Mouse (Mus musculus) lung, adult 2 months (tissue): Measurements from ENCODE around the gene 2810006K23Rik. TPM values are rescaled to one million over a fixed set of nuclear protein-coding genes. Genes with fewer than 3 reads are reported as not detected.
"Not testable (repeated sequence)": the region's sequence is repeated elsewhere in the genome, so short reads cannot be mapped to it uniquely, and the experiment has no call there.

Source experiments
- DNase-seq: peaks from one replicate; pipeline ENCODE4 v3.0.0; 2022
- H3K4me1 ChIP-seq: fragments of 200-500 bp; 2 replicates; pipeline ENCODE4 v1.6.1; 2011; ENCODE audit warnings: low read length; ENCODE audit not compliant: control insufficient read depth, insufficient read depth
- H3K4me3 ChIP-seq: fragments of 200-500 bp; replicated peaks from 2 replicates; pipeline ENCODE3; 2011; ENCODE audit warnings: low read depth, mild to moderate bottlenecking, control low read depth, low read length; ENCODE audit errors: extremely low read depth
- CTCF ChIP-seq: fragments of 200-500 bp; IDR thresholded peaks from 2 replicates; pipeline ENCODE4 v1.5.1; 2011; ENCODE audit warnings: mild to moderate bottlenecking, low read length, control low read depth; ENCODE audit not compliant: insufficient read depth
- POLR2A ChIP-seq: fragments of 200-500 bp; IDR thresholded peaks from 2 replicates; pipeline ENCODE4 v1.6.1; 2011; ENCODE audit warnings: low read depth, mild to moderate bottlenecking, control low read depth, low read length, borderline replicate concordance; ENCODE audit errors: extremely low read depth
- WGBS: fragments of 180-500 bp; shearing (Covaris S2); methylation state at CpG from one replicate; pipeline ENCODE4 v1.1.7; 2018; 5-methylcytosine and 5-hydroxymethylcytosine counted together
- polyA plus RNA-seq: library from polyadenylated mRNA; depleted of rRNA; stranded (reverse); fragments of >200 nt; gene quantifications from 2 replicates; pipeline ENCODE4 v1.2.3, GENCODE M21; 2012

2810006K23Rik gene
- polyA plus RNA-seq, 1 experiment, result 3.7 TPM

DNA sequence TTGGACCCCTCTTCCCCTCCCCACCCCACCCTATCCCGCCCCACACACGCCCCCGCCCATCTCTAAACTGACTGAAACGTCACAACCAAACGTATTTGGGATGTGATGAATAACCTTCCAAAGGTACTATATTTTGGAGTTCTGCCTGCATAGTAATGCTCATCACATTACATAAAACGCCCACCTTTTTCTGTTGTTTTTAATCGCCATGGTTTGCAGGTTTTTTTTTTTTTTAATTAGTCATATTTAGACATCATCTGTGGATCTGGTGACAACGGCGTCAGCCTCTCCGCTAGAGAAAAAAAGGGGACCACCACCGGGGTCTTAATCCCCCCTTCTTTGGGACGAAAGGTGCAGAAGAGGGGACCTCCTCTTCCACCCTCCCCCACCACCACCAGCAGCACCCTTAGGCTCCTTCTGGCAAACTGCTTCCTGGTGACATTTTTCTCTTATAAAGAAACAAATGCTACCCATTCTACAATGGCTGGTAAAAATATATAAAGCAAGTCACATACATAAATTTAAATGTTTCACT, 27.6 kb downstream of the 2810006K23Rik start:
- Histone ChIP-seq H3K4me3 (no peak overlapping the region), H3K4me1 (peaks cover 14% of the 10 kb centered on the region)
- WGBS, result 9% methylated on average over 12 of the region's 12 CpGs
- TF ChIP-seq POLR2A (no peak), CTCF (no peak)
- DNase-seq, result no peak

DNA sequence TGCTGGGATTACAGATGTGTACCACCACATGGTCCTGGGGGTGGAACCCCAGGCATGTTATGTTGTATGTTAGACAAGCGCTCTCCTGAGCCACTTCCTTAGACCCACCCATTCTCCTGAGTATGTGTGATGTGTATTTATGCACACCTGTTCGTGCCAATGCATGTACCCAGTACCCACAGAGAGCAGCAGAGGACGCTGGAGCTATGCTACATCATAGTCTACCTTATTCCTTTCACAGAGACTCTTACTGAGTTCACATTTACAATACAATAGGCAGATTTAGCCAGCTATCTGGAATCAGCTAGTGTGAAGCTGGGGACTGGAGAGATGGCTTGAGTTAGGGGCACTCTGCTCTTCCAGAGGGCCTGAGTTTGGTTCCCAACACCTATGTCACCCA, 28.8 kb downstream of the 2810006K23Rik start:
- TF ChIP-seq POLR2A (no peak), CTCF (peak; percentile 10; the same call in 1 of the 2 replicates)
- H3K4me1 ChIP-seq, result peaks cover 7% of the 10 kb centered on the region
- H3K4me3 ChIP-seq, result no peak overlapping the region
- WGBS, result 35% methylated on average over 3 of the region's 3 CpGs
- DNase-seq, result no peak

DNA sequence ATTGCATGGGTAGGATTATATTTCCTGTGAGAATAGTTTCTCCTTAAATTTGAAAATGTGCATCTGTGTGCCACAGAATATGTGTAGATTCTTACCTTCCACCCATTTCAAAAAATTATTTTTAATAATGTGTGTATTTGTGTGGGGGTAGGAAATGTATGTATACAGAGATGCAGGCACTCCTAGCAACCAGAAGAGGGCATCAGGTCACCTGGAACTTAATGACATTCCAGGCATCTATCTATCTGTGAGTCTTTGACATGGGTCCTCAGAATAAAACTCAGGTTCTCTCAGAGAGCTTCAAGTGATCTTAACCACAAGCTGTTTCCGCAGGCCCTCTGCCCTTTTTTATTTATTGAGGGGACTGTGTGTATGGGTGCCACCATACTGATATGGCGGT, 31.8 kb downstream of the 2810006K23Rik start:
- TF ChIP-seq POLR2A (no peak), CTCF (no peak)
- no peak overlapping the region for H3K4me3 ChIP-seq
- DNase-seq, result no peak
- H3K4me1 ChIP-seq, result no peaks in the 10 kb centered on the region
- WGBS, result 79% methylated on average over 2 of the region's 2 CpGs

DNA sequence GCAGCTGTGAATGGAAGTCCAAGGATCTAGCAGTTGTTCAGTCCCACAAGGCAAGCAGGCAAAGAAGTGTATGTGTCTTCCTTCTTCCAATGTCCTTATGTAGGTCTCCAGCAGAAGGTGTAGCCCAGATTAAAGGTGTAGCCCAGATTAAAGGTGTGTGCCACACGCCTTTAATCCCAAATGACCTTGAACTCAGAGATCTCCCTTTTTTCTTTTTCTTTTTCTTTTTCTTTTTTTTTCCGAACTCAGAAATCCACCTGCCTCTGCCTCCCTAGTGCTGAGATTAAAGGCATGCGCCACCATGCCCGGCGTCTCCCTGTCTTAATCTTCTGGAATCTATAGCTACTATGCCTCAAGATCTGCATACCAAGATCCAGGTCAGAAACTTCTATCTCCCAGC, 35.1 kb downstream of the 2810006K23Rik start, which contains the start of gene Cdk2ap1:
Cdk2ap1 (minus strand) TSS at position 101 of the 400 bp plus-strand sequence.
- DNase-seq, H3K4me1 ChIP-seq, H3K4me3 ChIP-seq: not testable (repeated sequence)
- WGBS, result 90% methylated on average over 5 of the region's 5 CpGs

DNA sequence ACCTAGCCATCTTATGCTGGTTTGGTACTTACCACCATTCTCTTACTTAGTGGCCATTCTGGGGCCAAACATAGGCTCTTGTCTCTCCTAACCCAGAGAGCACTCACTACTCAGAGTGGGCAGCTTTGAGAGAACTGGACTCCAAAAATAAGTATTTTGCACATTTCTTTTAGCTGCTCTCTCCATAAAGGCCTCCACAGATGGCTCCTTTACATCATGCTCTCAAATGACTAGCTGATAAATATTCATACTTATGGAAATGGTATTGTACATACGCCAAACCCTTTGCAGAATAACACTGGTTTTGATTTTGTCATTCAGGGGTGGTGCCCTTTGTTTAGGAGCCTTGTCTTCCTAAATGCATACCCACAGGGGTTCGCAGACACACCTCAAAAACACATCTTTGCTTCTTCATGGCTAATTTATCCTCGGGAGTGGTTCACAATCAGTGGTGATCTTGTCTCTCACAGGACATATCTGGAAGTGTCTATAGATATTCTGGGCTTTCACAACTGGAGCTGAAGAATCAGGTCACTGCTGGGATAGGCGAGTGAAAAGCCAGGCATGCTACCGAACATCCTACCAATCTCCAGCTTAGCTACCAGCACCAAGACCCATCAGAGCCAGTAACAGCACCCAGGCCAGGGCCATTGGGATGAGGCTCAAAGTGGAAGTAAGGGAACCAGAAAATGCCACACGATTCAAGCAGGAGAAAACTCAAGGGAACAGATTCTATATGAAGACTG, 36.5 kb downstream of the 2810006K23Rik start:
- WGBS, result 88% methylated on average over 6 of the region's 6 CpGs
- Histone ChIP-seq H3K4me1 (no peaks in the 10 kb centered on the region), H3K4me3 (no peak overlapping the region)
- no peak for TF ChIP-seq POLR2A
- no peak for TF ChIP-seq CTCF
- no peak for DNase-seq

DNA sequence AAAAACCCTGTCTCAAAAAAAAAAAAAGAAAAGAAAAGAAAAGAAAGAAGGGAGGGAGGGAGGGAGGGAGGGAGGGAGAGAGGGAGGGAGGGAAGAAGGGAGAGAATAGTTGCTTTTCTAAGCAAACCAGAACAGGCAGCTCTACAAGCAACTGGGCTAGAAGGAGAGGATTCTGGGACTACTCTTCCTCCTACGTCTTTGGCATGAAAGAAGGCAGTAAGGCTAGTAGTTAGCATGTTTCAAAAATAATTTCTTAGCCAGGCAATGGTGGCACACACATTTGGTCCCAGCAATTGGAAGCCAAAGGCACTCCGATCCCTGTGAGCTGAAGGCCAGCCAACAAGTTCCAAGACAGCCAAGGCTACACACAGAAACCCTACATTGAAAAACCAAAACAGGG, 37.9 kb downstream of the 2810006K23Rik start:
- WGBS, result 83% methylated on average over 2 of the region's 2 CpGs
- no peak for TF ChIP-seq CTCF
- TF ChIP-seq POLR2A, result no peak
- H3K4me3 ChIP-seq, result no peak overlapping the region
- no peak for DNase-seq
- H3K4me1 ChIP-seq, result no peaks in the 10 kb centered on the region

DNA sequence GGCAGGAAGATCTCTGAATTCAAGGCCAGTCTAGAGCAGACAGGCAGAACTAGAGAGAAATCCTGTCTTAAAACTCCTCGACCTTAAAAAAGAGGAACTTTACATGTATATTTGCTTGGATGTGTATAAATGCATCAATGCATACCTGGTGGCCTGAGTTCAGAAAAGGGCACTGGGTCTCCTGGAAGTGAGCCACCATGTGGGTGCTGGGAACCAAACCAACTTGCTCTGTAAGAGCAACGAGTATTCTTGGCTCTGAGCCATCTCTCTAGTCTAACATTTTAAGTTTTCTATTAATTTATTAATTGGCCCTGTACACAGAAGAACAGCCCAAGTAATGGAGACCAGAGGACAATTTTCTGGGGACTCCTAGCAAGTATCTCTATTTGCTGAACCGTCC, 38.8 kb downstream of the 2810006K23Rik start:
- no peak overlapping the region for H3K4me3 ChIP-seq
- TF ChIP-seq POLR2A (no peak), CTCF (no peak)
- no peaks in the 10 kb centered on the region for H3K4me1 ChIP-seq
- 55% methylated on average over 3 of the region's 3 CpGs for WGBS
- no peak for DNase-seq

DNA sequence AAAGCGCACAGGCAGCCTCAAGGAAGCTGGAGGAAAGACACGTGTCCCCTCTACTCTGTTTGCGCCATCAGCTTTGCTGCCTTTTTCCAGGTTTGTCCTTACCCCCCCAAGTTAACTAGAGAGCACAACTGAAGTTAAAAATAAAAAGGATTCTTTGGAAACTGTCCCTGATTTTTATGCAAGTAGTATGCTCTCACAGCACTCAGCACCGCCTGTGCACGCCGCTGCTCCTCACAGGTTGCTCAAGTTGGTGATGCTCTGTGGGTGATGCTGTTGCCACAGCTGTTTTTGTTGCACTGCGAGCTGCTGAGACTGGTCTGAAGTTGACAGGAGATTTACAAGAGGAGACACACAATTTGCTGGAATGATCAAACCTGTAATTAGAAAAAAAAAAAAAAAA, 46.4 kb downstream of the 2810006K23Rik start:
- no peak for TF ChIP-seq POLR2A
- no peak for TF ChIP-seq CTCF
- no peaks in the 10 kb centered on the region; the same call in 1 of the 2 replicates for H3K4me1 ChIP-seq
- WGBS, result 98% methylated on average over 7 of the region's 7 CpGs
- DNase-seq, result no peak
- no peak overlapping the region for H3K4me3 ChIP-seq

DNA sequence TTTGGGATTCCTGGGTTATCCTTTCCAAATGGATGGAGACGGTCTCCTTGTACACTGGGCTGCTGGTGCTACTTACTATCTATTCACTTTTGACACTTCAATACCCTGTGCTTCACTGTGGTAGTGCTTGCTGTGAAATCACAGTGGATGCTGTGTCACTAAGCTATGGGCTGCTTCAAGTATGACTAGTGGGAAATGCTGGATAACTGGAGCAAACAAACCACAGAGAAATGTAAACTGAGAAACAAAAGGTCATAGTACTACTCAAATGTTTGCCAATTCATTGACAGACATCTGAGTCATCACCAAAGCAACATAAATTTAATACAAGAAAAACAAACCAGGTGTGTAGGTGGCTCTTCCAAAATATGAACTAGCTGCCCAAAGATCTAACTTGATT, 48.5 kb downstream of the 2810006K23Rik start:
- no peak for DNase-seq
- Histone ChIP-seq H3K4me3 (no peak overlapping the region), H3K4me1 (no peaks in the 10 kb centered on the region; the same call in 1 of the 2 replicates)
- TF ChIP-seq CTCF (no peak), POLR2A (no peak)
- 93% methylated on average over 1 of the region's 1 CpGs for WGBS

DNA sequence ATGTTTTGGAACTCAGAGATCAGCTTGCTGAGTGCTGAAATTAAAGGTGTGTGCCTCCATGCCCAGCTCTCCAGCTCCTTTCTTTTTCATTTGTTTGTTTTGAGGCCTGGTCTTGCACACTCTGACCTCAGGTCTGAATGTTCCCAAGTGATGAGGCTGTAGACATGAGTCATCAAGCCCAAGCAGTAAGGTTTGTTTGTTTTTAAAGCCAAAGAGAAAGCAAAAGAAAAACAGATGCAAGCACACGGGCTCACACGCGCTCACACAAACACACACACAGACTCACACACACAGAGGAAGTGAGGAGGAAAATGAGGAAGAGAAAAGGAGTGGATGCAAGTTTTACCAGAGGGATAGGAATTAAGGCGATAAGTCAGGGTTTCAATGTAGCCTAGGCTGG, 49.3 kb downstream of the 2810006K23Rik start:
- H3K4me3 ChIP-seq, result no peak overlapping the region
- WGBS, result 64% methylated on average over 4 of the region's 4 CpGs
- no peaks in the 10 kb centered on the region; the same call in 1 of the 2 replicates for H3K4me1 ChIP-seq
- no peak for DNase-seq
- no peak for TF ChIP-seq POLR2A
- no peak for TF ChIP-seq CTCF

DNA sequence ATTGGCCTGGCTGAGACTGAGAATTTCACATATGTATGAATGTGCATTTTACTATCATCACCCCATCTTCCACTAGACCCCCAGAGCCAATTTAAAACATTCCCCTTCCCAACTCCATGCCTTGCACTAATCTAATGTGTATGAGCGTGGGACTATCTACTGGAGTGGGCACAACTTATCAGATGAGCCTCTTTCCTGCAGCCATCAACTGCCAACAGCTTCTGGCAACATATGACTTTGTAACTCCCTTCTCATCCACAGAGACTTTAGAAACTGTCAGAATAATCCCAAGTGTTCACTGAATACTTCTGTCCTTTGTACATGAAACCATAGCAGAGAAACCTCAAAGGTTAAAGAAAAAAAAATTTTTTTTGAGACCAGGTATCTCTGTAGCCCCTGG, 52.2 kb downstream of the 2810006K23Rik start:
- Histone ChIP-seq H3K4me3 (no peak overlapping the region), H3K4me1 (no peaks in the 10 kb centered on the region; the same call in 1 of the 2 replicates)
- WGBS, result 94% methylated on average over 1 of the region's 1 CpGs
- DNase-seq, result no peak
- TF ChIP-seq CTCF (no peak), POLR2A (no peak)
